Mouse (Mus musculus) liver, adult (tissue): Measurements from ENCODE around the gene Tmem63c.
A peak's percentile ranks its signal among the peaks of the same experiment; 100 is the strongest.

Experiments
- GATA4 ChIP-seq: IDR thresholded peaks from 2 replicates; pipeline ENCODE4 v1.6.1; 2014; ENCODE audit warnings: mild to moderate bottlenecking, low read length; ENCODE audit not compliant: insufficient replicate concordance

Tmem63c gene

GRCm38 (mm10) chr12:86994166-86994565 lies 27.0 kb upstream of the Tmem63c start:
- no peak for TF ChIP-seq GATA4

GRCm38 (mm10) chr12:86994776-86995175 lies 26.4 kb upstream of the Tmem63c start:
- no peak for TF ChIP-seq GATA4

- TF ChIP-seq GATA4: no peak
These were observed 25.2 kb upstream of the Tmem63c start for GRCm38 (mm10) chr12:86995931-86996330.

GRCm38 (mm10) chr12:86998699-86999098 lies 22.4 kb upstream of the Tmem63c start:
- no peak for TF ChIP-seq GATA4

GRCm38 (mm10) chr12:86999283-86999820 lies 21.8 kb upstream of the Tmem63c start:
- TF ChIP-seq GATA4: no peak

- no peak for TF ChIP-seq GATA4
These were observed 20.8 kb upstream of the Tmem63c start for GRCm38 (mm10) chr12:87000151-87000839.

GRCm38 (mm10) chr12:87000840-87001176 lies 20.3 kb upstream of the Tmem63c start:
- no peak for TF ChIP-seq GATA4

- TF ChIP-seq GATA4: no peak
These were observed 18.9 kb upstream of the Tmem63c start for GRCm38 (mm10) chr12:87002209-87002608.

- TF ChIP-seq GATA4: no peak
These were observed 18.3 kb upstream of the Tmem63c start for GRCm38 (mm10) chr12:87002815-87003214.

GRCm38 (mm10) chr12:87003606-87004005 lies 17.5 kb upstream of the Tmem63c start:
- TF ChIP-seq GATA4: no peak

GRCm38 (mm10) chr12:87004596-87004995 lies 16.5 kb upstream of the Tmem63c start:
- TF ChIP-seq GATA4: no peak

GRCm38 (mm10) chr12:87017041-87017440 lies 4.1 kb upstream of the Tmem63c start:
- TF ChIP-seq GATA4: no peak

- TF ChIP-seq GATA4: no peak
These were observed 2.4 kb upstream of the Tmem63c start for GRCm38 (mm10) chr12:87018756-87019155.

GRCm38 (mm10) chr12:87022006-87022405 lies 866 bp downstream of the Tmem63c start:
- no peak for TF ChIP-seq GATA4

GRCm38 (mm10) chr12:87023456-87023855 lies 2.3 kb downstream of the Tmem63c start:
- no peak for TF ChIP-seq GATA4

GRCm38 (mm10) chr12:87026109-87026870 lies 5.2 kb downstream of the Tmem63c start:
- peak; percentile 79; the same call in 1 of the 2 replicates for TF ChIP-seq GATA4
